Mouse (Mus musculus): ENCODE data around the gene Tmem150c.

DNA sequence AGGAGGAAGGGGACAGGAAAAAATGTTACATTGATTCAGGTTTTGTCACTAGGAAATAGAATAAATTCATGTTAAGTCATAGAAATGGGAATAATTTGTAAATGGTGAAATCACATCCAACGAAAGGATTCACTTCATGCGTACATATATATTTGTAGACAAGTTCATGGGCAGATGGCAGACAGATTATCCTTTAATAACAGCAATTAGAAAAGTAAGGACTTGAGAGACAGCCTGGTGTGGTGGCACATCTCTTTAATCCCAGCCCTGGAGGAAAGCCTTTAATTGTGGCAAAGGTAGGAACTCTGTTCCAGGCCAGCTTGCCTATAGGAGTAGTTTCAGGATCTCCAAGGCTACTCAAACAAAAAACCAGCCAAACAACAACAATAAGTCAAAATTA, 90.1 kb downstream of the Tmem150c start:
- TF ChIP-seq CTCF (IDR thresholded peaks at IDR 0.05; ENCODE audit: low read depth, low read length) (no peak), GATA1 (IDR thresholded peaks at IDR 0.05; ENCODE audit: borderline replicate concordance, low read length) (no peak)

Data from G1E (cell line).